Mouse (Mus musculus) spleen, adult 2 months (tissue): ENCODE measurements around the gene Olfr412. TPM values are rescaled to one million over a fixed set of nuclear protein-coding genes. Genes with fewer than 3 reads are reported as not detected.

Source experiments
- DNase-seq, 2 experiments: peaks; one replicate each; pipeline versions ENCODE4 v3.0.0 to v3.0.0-alpha.2; 2012 to 2021; ENCODE audit warnings: low spot score in 2 of 2, low read depth in 1 of 2
- H3K27ac ChIP-seq: fragments of 200-500 bp; 2 replicates; pipeline ENCODE4 v1.5.1; 2012; ENCODE audit warnings: low read length, inconsistent platforms; ENCODE audit not compliant: insufficient read depth
- H3K27me3 ChIP-seq: fragments of 200-500 bp; 2 replicates; pipeline ENCODE4 v1.6.1; 2012; ENCODE audit warnings: mild to moderate bottlenecking, moderate library complexity, low read length, inconsistent platforms; ENCODE audit not compliant: control insufficient read depth, insufficient read depth
- H3K36me3 ChIP-seq: fragments of 200-500 bp; 2 replicates; pipeline ENCODE4 v1.6.1; 2012; ENCODE audit warnings: mild to moderate bottlenecking, low read length, inconsistent platforms; ENCODE audit not compliant: control insufficient read depth, insufficient read depth
- H3K4me1 ChIP-seq: fragments of 200-500 bp; 2 replicates; pipeline ENCODE4 v1.6.1; 2011; ENCODE audit warnings: inconsistent platforms; ENCODE audit not compliant: control insufficient read depth, insufficient read depth, insufficient read length
- H3K4me3 ChIP-seq: fragments of 200-500 bp; 2 replicates; pipeline ENCODE4 v1.5.1; 2011; ENCODE audit warnings: mild to moderate bottlenecking, inconsistent platforms; ENCODE audit not compliant: insufficient read depth, insufficient read length; ENCODE audit errors: extremely low read depth
- CTCF ChIP-seq: fragments of 200-500 bp; IDR thresholded peaks from 2 replicates; pipeline ENCODE4 v1.5.1; 2011; ENCODE audit warnings: mild to moderate bottlenecking, inconsistent platforms; ENCODE audit not compliant: insufficient read depth, insufficient read length, insufficient replicate concordance; ENCODE audit errors: extremely low read depth
- POLR2A ChIP-seq: fragments of 200-500 bp; IDR thresholded peaks from 2 replicates; pipeline ENCODE4 v1.6.1; 2011; ENCODE audit warnings: low read depth, low read length, inconsistent platforms
- WGBS: fragments of 180-500 bp; shearing (Covaris S2); methylation state at CpG from one replicate; pipeline ENCODE4 v1.1.7; 2018; 5-methylcytosine and 5-hydroxymethylcytosine counted together
- polyA plus RNA-seq: library from polyadenylated mRNA; depleted of rRNA; stranded (reverse); fragments of >200 nt; gene quantifications from 2 replicates; pipeline ENCODE4 v1.2.3, GENCODE M21; 2012; rRNA removed

Gene Olfr412
- polyA plus RNA-seq, 1 experiment = not detected

DNA sequence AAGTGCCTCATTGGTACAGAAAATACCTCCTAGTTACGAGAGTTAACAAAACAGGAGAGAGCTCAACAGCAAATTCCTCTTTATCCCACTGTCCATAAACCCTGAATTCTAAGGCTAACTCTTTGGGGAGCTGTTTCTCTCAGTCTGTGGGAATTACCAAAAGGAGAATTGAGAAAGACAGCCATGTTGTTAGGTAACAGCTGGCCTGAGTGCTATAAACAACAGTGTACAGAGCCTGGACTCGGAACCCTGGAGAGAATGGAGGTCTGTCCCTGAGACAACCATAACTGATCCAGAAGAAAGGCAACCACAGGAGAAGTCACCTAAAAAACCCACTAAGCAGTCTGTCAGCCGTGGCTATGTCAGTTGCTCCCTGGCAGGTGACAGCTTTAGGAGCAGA lies 50.6 kb downstream of the Olfr412 start:
- no peaks in the 10 kb centered on the region for H3K27me3 ChIP-seq
- WGBS = 73% methylated on average over 3 of the region's 3 CpGs
- no peaks in the 10 kb centered on the region for H3K36me3 ChIP-seq
- TF ChIP-seq CTCF (no peak), POLR2A (no peak)
- H3K4me1 ChIP-seq = no peaks in the 10 kb centered on the region
- DNase-seq = no peak
- H3K4me3 ChIP-seq = no peak overlapping the region
- H3K27ac ChIP-seq = no peak overlapping the region

DNA sequence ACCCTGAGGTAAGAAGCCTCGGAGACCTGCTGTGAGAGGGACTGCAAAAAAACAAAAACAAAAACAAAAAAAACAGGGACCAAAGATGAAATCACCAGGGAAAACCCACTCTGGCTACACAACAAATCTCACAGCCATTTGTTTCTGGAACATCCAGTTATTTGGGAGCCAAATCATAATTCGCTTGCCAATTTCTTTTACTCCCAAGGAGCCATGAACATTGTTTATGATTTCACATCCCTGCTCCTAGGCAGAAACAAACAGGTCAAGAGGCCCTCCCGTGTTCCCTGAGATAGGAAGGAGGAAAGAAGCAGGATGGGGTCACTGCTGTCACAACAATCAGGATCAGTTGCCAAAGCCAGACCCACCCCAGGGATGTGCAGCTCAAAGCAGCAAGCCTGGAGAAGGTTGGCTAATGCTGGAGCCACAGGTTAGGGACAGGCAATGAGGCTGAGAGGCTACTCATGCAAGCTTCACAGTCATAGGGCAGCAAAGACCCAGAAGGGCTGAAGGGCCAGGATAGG lies 51.6 kb downstream of the Olfr412 start:
- H3K36me3 ChIP-seq = no peaks in the 10 kb centered on the region
- H3K4me1 ChIP-seq = no peaks in the 10 kb centered on the region
- TF ChIP-seq POLR2A (no peak), CTCF (no peak)
- 90% methylated on average over 3 of the region's 3 CpGs for WGBS
- no peak overlapping the region for H3K4me3 ChIP-seq
- DNase-seq = no peak
- H3K27me3 ChIP-seq = no peaks in the 10 kb centered on the region
- H3K27ac ChIP-seq = no peak overlapping the region

DNA sequence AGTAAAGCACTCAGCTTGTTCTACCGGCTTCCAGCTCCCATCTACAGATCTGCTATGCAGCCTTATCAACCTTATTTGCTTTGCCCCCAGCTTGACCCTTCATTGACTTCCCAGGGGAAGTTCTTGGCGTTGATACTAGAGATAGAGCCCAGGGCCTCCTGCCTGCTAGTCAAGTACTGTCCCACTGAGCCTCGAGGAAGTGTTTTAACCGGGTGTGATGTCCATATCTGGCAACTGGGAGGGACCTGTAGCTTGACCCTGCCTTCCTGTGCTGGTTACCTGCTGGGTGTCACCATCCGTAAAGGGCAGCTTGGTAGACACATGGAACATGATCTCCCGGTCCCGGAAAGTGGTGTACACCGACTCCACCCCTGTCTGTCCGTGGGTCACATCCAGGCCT lies 52.2 kb downstream of the Olfr412 start:
- DNase-seq = no peak
- WGBS = 78% methylated on average over 9 of the region's 9 CpGs

DNA sequence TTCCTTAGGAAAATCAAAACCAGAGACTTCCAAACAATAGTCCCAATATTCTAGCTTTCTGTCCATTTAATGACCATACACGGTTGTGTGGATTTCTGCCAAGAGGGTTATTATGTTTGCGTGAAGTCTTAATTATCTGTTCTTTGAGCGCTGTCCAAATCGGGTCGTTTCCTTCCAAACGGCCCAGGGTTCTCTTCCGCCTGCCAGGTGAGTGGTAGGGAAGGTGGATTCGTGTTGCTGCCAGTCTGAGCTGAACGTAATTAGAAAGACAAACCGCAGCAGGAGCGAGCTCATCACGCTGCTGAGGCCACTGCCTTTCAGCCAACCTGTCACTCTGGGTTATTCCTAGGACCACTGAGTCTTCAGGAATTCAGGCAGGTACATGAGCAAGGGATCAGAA lies 53.9 kb downstream of the Olfr412 start:
- WGBS = 94% methylated on average over 12 of the region's 12 CpGs
- no peak for DNase-seq

More for the DNA sequence above, 52.2 kb downstream of the Olfr412 start:
- H3K4me1 ChIP-seq = no peaks in the 10 kb centered on the region
- H3K27ac ChIP-seq = no peak overlapping the region
- H3K36me3 ChIP-seq = no peaks in the 10 kb centered on the region
- H3K27me3 ChIP-seq = no peaks in the 10 kb centered on the region
- no peak overlapping the region for H3K4me3 ChIP-seq
- TF ChIP-seq POLR2A (no peak), CTCF (no peak)

More for the DNA sequence above, 53.9 kb downstream of the Olfr412 start:
- no peak overlapping the region for H3K4me3 ChIP-seq
- H3K4me1 ChIP-seq = no peaks in the 10 kb centered on the region
- TF ChIP-seq CTCF (no peak), POLR2A (no peak)
- no peak overlapping the region for H3K27ac ChIP-seq
- no peaks in the 10 kb centered on the region for H3K27me3 ChIP-seq
- H3K36me3 ChIP-seq = no peaks in the 10 kb centered on the region

Other genes with a start within 250 kb of the Olfr412 start
- not detected in 2 replicates for gene Olfr401, start 248.4 kb upstream of the Olfr412 start, polyA plus RNA-seq
- gene Olfr402, start 208.5 kb upstream of the Olfr412 start, polyA plus RNA-seq = not detected in 2 replicates
- gene Olfr403, start 175.8 kb upstream of the Olfr412 start, polyA plus RNA-seq = not detected in 2 replicates
- gene Olfr43, start 150.7 kb upstream of the Olfr412 start, polyA plus RNA-seq = not detected in 2 replicates
- gene Olfr406, start 102.3 kb upstream of the Olfr412 start, polyA plus RNA-seq = not detected in 2 replicates
- not detected in 2 replicates for gene Olfr59, start 78.3 kb upstream of the Olfr412 start, polyA plus RNA-seq
- gene Olfr410, start 24.0 kb upstream of the Olfr412 start, polyA plus RNA-seq = not detected in 2 replicates
- not detected in 2 replicates for gene Olfr411, start 9.4 kb upstream of the Olfr412 start, polyA plus RNA-seq
- 11.3 and 13.2 TPM in 2 replicates for gene Rap1gap2, start 248.8 kb downstream of the Olfr412 start, polyA plus RNA-seq